Mouse (Mus musculus): ENCODE data around the gene Mras. TPM values are rescaled to one million over a fixed set of nuclear protein-coding genes. Genes with fewer than 3 reads are reported as not detected.
A peak's percentile ranks its signal among the peaks of the same experiment; 100 is the strongest.

Gene Mras
- polyA plus RNA-seq, 1 experiment from 2014 or later, result 59.9 TPM

GRCm38 (mm10) chr9:99365906-99366305, 71.3 kb downstream of the Mras start:
- Histone ChIP-seq H3K4me3 (replicated peaks; ENCODE audit: low read depth, low read length) (no peak overlapping the region), H3K9ac (replicated peaks; ENCODE audit: low read length) (no peak overlapping the region), H3K4me2 (ENCODE audit: low read length) (no peak overlapping the region), H3K9me3 (ENCODE audit: control insufficient read depth, low read length) (no peaks in the 10 kb centered on the region), H3K36me3 (ENCODE audit: control insufficient read depth, insufficient read depth, low read length) (no peaks in the 10 kb centered on the region), H3K27me3 (ENCODE audit: control insufficient read depth, insufficient read depth, low read length) (no peaks in the 10 kb centered on the region), H3K27ac (replicated peaks; ENCODE audit: low read depth, low read length) (no peak overlapping the region), H3K4me1 (ENCODE audit: control insufficient read depth, insufficient read depth, low read length) (no peaks in the 10 kb centered on the region)
- ATAC-seq (ENCODE audit: low FRiP score, low TSS enrichment), result no peak
- 79% methylated on average over 3 of the region's 3 CpGs for WGBS
- DNase-seq, result no peak

DNA sequence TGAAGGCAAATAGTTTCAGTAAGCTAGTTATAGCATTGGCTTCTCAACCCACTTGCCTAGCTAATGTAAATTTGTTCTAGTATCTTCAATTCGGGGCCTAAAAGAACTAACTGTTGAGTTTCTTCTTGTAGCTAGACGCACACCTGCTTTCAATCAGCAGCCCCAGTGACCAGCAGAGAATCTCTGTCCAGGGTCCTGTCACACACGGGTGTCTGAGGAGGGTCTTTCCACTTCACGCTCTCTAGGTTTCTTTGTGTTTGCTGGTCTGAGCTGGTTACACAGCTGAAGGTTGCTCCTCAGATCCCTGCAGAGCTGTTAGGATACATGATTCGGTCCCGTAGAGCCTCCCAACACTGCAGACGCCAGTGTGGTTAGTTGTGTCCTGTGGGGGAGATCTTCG, 74.1 kb downstream of the Mras start:
- WGBS, result 49% methylated on average over 8 of the region's 8 CpGs
- DNase-seq (no peak), ATAC-seq (ENCODE audit: low FRiP score, low TSS enrichment) (no peak)
- Histone ChIP-seq H3K4me2 (ENCODE audit: low read length) (no peak overlapping the region), H3K4me3 (replicated peaks; ENCODE audit: low read depth, low read length) (no peak overlapping the region), H3K9me3 (ENCODE audit: control insufficient read depth, low read length) (no peaks in the 10 kb centered on the region), H3K27me3 (ENCODE audit: control insufficient read depth, insufficient read depth, low read length) (peaks cover 14% of the 10 kb centered on the region), H3K27ac (replicated peaks; ENCODE audit: low read depth, low read length) (no peak overlapping the region), H3K4me1 (ENCODE audit: control insufficient read depth, insufficient read depth, low read length) (peaks cover 6% of the 10 kb centered on the region), H3K36me3 (ENCODE audit: control insufficient read depth, insufficient read depth, low read length) (no peaks in the 10 kb centered on the region), H3K9ac (replicated peaks; ENCODE audit: low read length) (no peak overlapping the region)

DNA sequence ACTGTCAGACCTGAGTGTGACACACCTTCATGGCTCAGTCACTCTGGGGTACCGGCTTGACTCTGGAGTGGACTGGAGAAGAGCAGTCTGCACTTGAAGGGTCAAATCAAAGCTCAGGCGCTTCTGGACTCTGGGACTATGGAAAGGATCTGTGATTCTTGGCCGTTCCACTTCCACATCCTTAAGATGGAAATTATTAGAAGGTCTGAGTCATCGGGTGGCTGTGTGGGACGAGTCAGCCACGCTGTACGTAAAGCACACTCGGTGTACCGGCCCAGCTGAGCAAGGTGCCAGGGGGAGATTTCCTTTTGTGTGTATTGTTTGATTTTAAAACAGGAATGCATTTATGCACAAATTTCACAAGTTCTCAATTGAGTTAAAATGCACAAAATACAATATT, 75.2 kb downstream of the Mras start:
- DNase-seq, result no peak
- Histone ChIP-seq H3K4me1 (ENCODE audit: control insufficient read depth, insufficient read depth, low read length) (peaks cover 16% of the 10 kb centered on the region), H3K9ac (replicated peaks; ENCODE audit: low read length) (no peak overlapping the region), H3K4me2 (ENCODE audit: low read length) (no peak overlapping the region), H3K9me3 (ENCODE audit: control insufficient read depth, low read length) (no peaks in the 10 kb centered on the region), H3K4me3 (replicated peaks; ENCODE audit: low read depth, low read length) (no peak overlapping the region), H3K27ac (replicated peaks; ENCODE audit: low read depth, low read length) (no peak overlapping the region), H3K27me3 (ENCODE audit: control insufficient read depth, insufficient read depth, low read length) (peaks cover 26% of the 10 kb centered on the region), H3K36me3 (ENCODE audit: control insufficient read depth, insufficient read depth, low read length) (no peaks in the 10 kb centered on the region)
- no peak for ATAC-seq (ENCODE audit: low FRiP score, low TSS enrichment)
- WGBS, result 90% methylated on average over 9 of the region's 9 CpGs

DNA sequence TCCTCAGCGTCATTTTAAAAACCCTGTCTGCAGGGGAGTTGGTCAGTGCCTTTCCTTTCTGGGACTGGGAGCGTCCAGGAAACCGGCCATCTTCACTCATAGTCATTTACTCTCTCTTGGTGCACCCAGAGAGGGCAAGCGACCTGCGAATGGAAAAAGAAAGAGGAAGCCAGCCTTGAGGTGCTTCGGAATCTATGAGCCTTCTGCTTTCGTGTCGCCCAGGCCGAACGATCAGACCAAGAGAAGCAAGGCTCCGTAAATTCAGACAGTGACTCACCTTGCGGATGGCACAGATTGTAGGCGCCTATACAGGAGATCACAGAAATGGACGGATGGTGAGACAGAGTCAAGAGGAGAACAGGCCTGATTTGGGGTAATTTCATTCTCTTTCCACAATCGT, 78.2 kb downstream of the Mras start:
- Histone ChIP-seq H3K36me3 (ENCODE audit: control insufficient read depth, insufficient read depth, low read length) (no peaks in the 10 kb centered on the region), H3K4me1 (ENCODE audit: control insufficient read depth, insufficient read depth, low read length) (peaks cover 16% of the 10 kb centered on the region), H3K9ac (replicated peaks; ENCODE audit: low read length) (no peak overlapping the region), H3K4me3 (replicated peaks; ENCODE audit: low read depth, low read length) (no peak overlapping the region), H3K27me3 (ENCODE audit: control insufficient read depth, insufficient read depth, low read length) (peaks cover 40% of the 10 kb centered on the region), H3K9me3 (ENCODE audit: control insufficient read depth, low read length) (no peaks in the 10 kb centered on the region), H3K27ac (replicated peaks; ENCODE audit: low read depth, low read length) (no peak overlapping the region), H3K4me2 (ENCODE audit: low read length) (no peak overlapping the region)
- 90% methylated on average over 15 of the region's 15 CpGs for WGBS
- ATAC-seq (ENCODE audit: low FRiP score, low TSS enrichment) (no peak), DNase-seq (no peak)

GRCm38 (mm10) chr9:99357921-99358692, 79.1 kb downstream of the Mras start, which contains the start of gene Esyt3:
Esyt3 (minus strand) TSS chr9:99358557.
- Histone ChIP-seq H3K9ac (replicated peaks; ENCODE audit: low read length) (peak within 1 kb of the TSS; percentile 34; the same call in 1 of the 2 replicates), H3K27me3 (ENCODE audit: control insufficient read depth, insufficient read depth, low read length) (peaks cover 40% of the 10 kb centered on the region), H3K4me1 (ENCODE audit: control insufficient read depth, insufficient read depth, low read length) (peaks cover 16% of the 10 kb centered on the region), H3K9me3 (ENCODE audit: control insufficient read depth, low read length) (no peaks in the 10 kb centered on the region), H3K4me3 (replicated peaks; ENCODE audit: low read depth, low read length) (peak within 1 kb of the TSS; percentile 45), H3K4me2 (ENCODE audit: low read length) (peak within 1 kb of the TSS; percentile 92), H3K27ac (replicated peaks; ENCODE audit: low read depth, low read length) (no peak within 1 kb of the TSS), H3K36me3 (ENCODE audit: control insufficient read depth, insufficient read depth, low read length) (no peaks in the 10 kb centered on the region)
- under 1% methylated on average over 66 of the region's 66 CpGs for WGBS
- ATAC-seq (ENCODE audit: low FRiP score, low TSS enrichment), result no peak; the same call in 1 of the 2 replicates
- DNase-seq, result peak; percentile 68

DNA sequence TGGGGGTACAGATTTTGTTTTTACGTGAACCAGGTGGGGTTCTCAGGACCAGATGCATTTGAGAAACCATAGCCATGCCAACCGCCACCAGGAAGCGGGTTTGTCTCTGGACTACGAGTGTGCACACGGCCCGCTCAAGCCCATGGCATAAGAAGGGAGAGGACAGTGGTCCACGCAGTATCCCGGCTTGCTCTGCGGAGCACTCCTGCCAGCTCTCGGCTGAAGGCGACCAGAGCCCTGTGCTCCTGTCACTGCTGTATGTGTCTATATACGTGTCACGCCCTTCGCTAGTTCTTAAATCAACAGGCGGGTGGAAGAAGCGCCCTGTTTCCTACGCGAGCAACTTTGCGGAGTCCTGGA, 79.6 kb downstream of the Mras start:
- peak overlapping the region; percentile 34; the same call in 1 of the 2 replicates for H3K9ac ChIP-seq (replicated peaks; ENCODE audit: low read length)
- WGBS, result 5% methylated on average over 19 of the region's 19 CpGs
- no peak overlapping the region for H3K27ac ChIP-seq (replicated peaks; ENCODE audit: low read depth, low read length)
- H3K4me2 ChIP-seq (ENCODE audit: low read length), result peak overlapping the region; percentile 92
- ATAC-seq (ENCODE audit: low FRiP score, low TSS enrichment) (no peak), DNase-seq (peak; percentile 46)
- H3K36me3 ChIP-seq (ENCODE audit: control insufficient read depth, insufficient read depth, low read length), result no peaks in the 10 kb centered on the region
- peak overlapping the region; percentile 45 for H3K4me3 ChIP-seq (replicated peaks; ENCODE audit: low read depth, low read length)
- peaks cover 16% of the 10 kb centered on the region for H3K4me1 ChIP-seq (ENCODE audit: control insufficient read depth, insufficient read depth, low read length)
- H3K9me3 ChIP-seq (ENCODE audit: control insufficient read depth, low read length), result no peaks in the 10 kb centered on the region
- peaks cover 40% of the 10 kb centered on the region for H3K27me3 ChIP-seq (ENCODE audit: control insufficient read depth, insufficient read depth, low read length)

GRCm38 (mm10) chr9:99355971-99356370, 81.2 kb downstream of the Mras start:
- no peak overlapping the region for H3K4me2 ChIP-seq (ENCODE audit: low read length)
- H3K27ac ChIP-seq (replicated peaks; ENCODE audit: low read depth, low read length), result no peak overlapping the region
- H3K27me3 ChIP-seq (ENCODE audit: control insufficient read depth, insufficient read depth, low read length), result peaks cover 40% of the 10 kb centered on the region
- 16% methylated on average over 5 of the region's 5 CpGs for WGBS
- no peaks in the 10 kb centered on the region for H3K36me3 ChIP-seq (ENCODE audit: control insufficient read depth, insufficient read depth, low read length)
- H3K9ac ChIP-seq (replicated peaks; ENCODE audit: low read length), result no peak overlapping the region
- H3K4me1 ChIP-seq (ENCODE audit: control insufficient read depth, insufficient read depth, low read length), result peaks cover 16% of the 10 kb centered on the region
- H3K4me3 ChIP-seq (replicated peaks; ENCODE audit: low read depth, low read length), result no peak overlapping the region
- no peak for DNase-seq
- H3K9me3 ChIP-seq (ENCODE audit: control insufficient read depth, low read length), result no peaks in the 10 kb centered on the region
- no peak for ATAC-seq (ENCODE audit: low FRiP score, low TSS enrichment)

DNA sequence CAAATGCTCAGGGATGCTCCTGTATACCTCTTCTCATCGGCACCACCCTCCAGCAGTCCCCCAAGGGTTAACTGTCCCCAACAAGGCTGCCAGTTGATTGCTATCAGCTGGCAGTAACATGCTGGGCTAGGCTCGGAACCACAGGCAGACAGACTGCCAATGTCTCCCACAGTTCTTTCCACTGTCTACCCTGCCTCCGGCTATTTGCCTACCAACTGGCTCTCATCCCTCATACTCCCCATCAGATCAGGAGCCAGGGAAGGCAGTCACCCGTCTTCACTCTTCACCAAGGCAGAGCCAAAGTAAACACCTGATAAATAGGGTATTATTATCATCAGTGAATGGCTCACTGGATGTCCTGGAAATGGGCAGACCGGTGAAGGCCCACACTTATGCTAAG, 82.4 kb downstream of the Mras start:
- no peak overlapping the region for H3K4me2 ChIP-seq (ENCODE audit: low read length)

DNA sequence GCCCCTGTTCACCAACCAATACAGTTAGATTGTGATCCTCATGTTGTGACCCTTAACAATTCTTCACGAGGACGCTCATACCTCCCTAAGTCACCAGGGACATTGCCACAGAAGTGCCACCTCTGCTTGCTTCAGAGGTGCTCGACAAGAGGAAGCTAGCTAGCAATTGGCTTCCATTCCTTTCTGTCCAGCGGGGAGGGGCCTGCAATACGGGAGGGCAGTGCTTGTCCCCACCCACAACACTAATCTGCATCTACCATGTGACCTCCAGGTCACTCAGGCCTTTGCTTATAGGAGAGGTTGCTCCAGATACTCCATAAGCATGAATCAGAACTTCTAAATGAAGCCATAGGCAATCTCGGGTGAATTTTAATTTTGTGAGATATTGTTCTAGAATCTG, 83.8 kb downstream of the Mras start:
- Histone ChIP-seq H3K9me3 (ENCODE audit: control insufficient read depth, low read length) (no peaks in the 10 kb centered on the region), H3K4me3 (replicated peaks; ENCODE audit: low read depth, low read length) (no peak overlapping the region), H3K27ac (replicated peaks; ENCODE audit: low read depth, low read length) (no peak overlapping the region), H3K36me3 (ENCODE audit: control insufficient read depth, insufficient read depth, low read length) (no peaks in the 10 kb centered on the region), H3K4me2 (ENCODE audit: low read length) (no peak overlapping the region), H3K27me3 (ENCODE audit: control insufficient read depth, insufficient read depth, low read length) (peaks cover 29% of the 10 kb centered on the region), H3K9ac (replicated peaks; ENCODE audit: low read length) (no peak overlapping the region), H3K4me1 (ENCODE audit: control insufficient read depth, insufficient read depth, low read length) (peaks cover 13% of the 10 kb centered on the region)
- ATAC-seq (ENCODE audit: low FRiP score, low TSS enrichment) (no peak), DNase-seq (no peak)
- 71% methylated on average over 6 of the region's 6 CpGs for WGBS

More for the DNA sequence above, 82.4 kb downstream of the Mras start:
- H3K27me3 ChIP-seq (ENCODE audit: control insufficient read depth, insufficient read depth, low read length), result peaks cover 40% of the 10 kb centered on the region
- DNase-seq (no peak), ATAC-seq (ENCODE audit: low FRiP score, low TSS enrichment) (no peak)
- no peak overlapping the region for H3K9ac ChIP-seq (replicated peaks; ENCODE audit: low read length)
- no peaks in the 10 kb centered on the region for H3K36me3 ChIP-seq (ENCODE audit: control insufficient read depth, insufficient read depth, low read length)
- H3K4me1 ChIP-seq (ENCODE audit: control insufficient read depth, insufficient read depth, low read length), result peaks cover 16% of the 10 kb centered on the region
- H3K9me3 ChIP-seq (ENCODE audit: control insufficient read depth, low read length), result no peaks in the 10 kb centered on the region
- no peak overlapping the region for H3K4me3 ChIP-seq (replicated peaks; ENCODE audit: low read depth, low read length)
- no peak overlapping the region for H3K27ac ChIP-seq (replicated peaks; ENCODE audit: low read depth, low read length)
- WGBS, result 72% methylated on average over 5 of the region's 5 CpGs
